Mouse (Mus musculus) neural tube, embryonic 11.5 days (tissue): Measurements from ENCODE around the gene Birc6. TPM values are rescaled to one million over a fixed set of nuclear protein-coding genes. Genes with fewer than 3 reads are reported as not detected.

ENCODE experiments used
- ATAC-seq: fragments of 200-750 bp; cut with Nextera tagmentation; 2 replicates; pipeline ENCODE4 v1.8.0; 2017; ENCODE audit warnings: moderate number of reproducible peaks, mild to moderate bottlenecking, moderate TSS enrichment, moderate library complexity; ENCODE audit not compliant: insufficient read depth, low FRiP score, low TSS enrichment
- DNase-seq: peaks from one replicate; pipeline ENCODE4 v3.0.0-alpha.2; 2015; ENCODE audit warnings: low spot score
- H3K27ac ChIP-seq: fragments of 300-500 bp; sonication (generic); 2 replicates; pipeline ENCODE4 v1.5.1; 2014; ENCODE audit warnings: low read depth, mild to moderate bottlenecking, low read length
- H3K27me3 ChIP-seq: fragments of 300-500 bp; sonication (generic); 2 replicates; pipeline ENCODE4 v1.6.1; 2014; ENCODE audit warnings: mild to moderate bottlenecking, low read length, mixed read lengths; ENCODE audit not compliant: control insufficient read depth, insufficient read depth
- H3K36me3 ChIP-seq: fragments of 300-500 bp; sonication (generic); 2 replicates; pipeline ENCODE4 v1.6.1; 2014; ENCODE audit warnings: mild to moderate bottlenecking, low read length, moderate library complexity, mixed read lengths; ENCODE audit not compliant: control insufficient read depth, insufficient read depth
- H3K4me1 ChIP-seq: fragments of 300-500 bp; sonication (generic); 2 replicates; pipeline ENCODE4 v1.6.1; 2014; ENCODE audit warnings: low read length, mixed read lengths; ENCODE audit not compliant: control insufficient read depth, insufficient read depth
- H3K4me2 ChIP-seq: fragments of 300-500 bp; sonication (generic); 2 replicates; pipeline ENCODE4 v1.6.1; 2014; ENCODE audit warnings: low read depth, mild to moderate bottlenecking, moderate library complexity
- H3K4me3 ChIP-seq: fragments of 300-500 bp; sonication (generic); 2 replicates; pipeline ENCODE4 v1.5.1; 2014; ENCODE audit warnings: low read depth, low read length
- H3K9ac ChIP-seq: fragments of 300-500 bp; sonication (generic); 2 replicates; pipeline ENCODE4 v1.6.1; 2014; ENCODE audit warnings: mild to moderate bottlenecking, low read length
- H3K9me3 ChIP-seq: fragments of 300-500 bp; sonication (generic); 2 replicates; pipeline ENCODE4 v1.6.1; 2016; ENCODE audit warnings: low read length; ENCODE audit not compliant: control insufficient read depth
- WGBS: fragments of 180-500 bp; shearing (Covaris S2); extraction: QIAGEN DNeasy Blood & Tissue Kit; methylation state at CpG from one replicate; pipeline ENCODE4 v1.1.7; 2014; 5-methylcytosine and 5-hydroxymethylcytosine counted together
- polyA plus RNA-seq: library from polyadenylated mRNA; unstranded; fragments of >200 nt; fragmentation: Nextera tagmentation; extraction: Ambion mirVana; gene quantifications from 2 replicates; pipeline ENCODE4 v1.2.1, GENCODE M21; 2014

Birc6 gene
- polyA plus RNA-seq, 1 experiment from 2014 or later: 79.5 TPM

DNA sequence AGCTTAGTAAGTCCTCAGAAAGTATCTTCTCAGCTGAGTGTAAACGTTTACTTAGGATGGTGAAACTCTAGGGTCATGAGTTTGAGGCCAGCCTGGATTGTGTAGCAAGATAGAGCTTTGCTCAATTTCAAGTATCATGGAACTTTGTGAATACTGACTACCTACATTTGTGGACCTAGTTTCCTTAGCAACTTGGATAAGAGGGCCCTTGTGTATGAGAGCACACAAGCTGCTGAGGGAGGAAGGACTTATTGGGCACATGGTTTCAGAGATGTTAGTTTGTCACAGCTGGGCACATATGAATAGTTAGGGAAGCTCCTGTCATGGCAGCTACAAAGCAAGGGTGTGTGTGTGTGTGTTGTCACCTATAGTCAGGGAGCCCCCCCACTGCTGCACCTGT lies 52.6 kb downstream of the Birc6 start:
- Histone ChIP-seq H3K9me3 (no peaks in the 10 kb centered on the region), H3K27me3 (no peaks in the 10 kb centered on the region), H3K4me1 (no peaks in the 10 kb centered on the region), H3K36me3 (no peaks in the 10 kb centered on the region), H3K9ac (no peak overlapping the region), H3K4me2 (no peak overlapping the region), H3K27ac (no peak overlapping the region), H3K4me3 (no peak overlapping the region)
- 86% methylated on average over 1 of the region's 1 CpGs for WGBS
- no peak for DNase-seq
- ATAC-seq: no peak

DNA sequence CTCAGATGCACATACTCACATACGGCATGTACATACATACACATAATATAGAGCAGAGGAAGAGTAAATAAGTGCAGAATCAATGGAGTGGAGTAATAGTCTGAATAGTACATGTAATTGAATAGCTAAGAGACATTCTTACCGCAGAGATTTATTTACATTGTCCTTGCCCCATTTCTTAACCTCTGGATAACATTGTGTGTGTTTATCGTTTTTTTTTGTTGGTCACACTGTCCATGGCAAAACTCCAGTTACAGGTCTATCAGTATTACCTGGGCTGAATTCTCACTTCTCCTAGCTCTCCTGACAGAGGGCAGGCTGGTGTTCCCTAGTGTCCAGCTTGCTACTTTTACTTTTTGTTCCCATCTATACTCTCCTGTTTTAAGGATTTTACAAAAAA lies 58.7 kb downstream of the Birc6 start:
- ATAC-seq: no peak
- no peak overlapping the region for H3K27ac ChIP-seq
- H3K36me3 ChIP-seq: no peaks in the 10 kb centered on the region

DNA sequence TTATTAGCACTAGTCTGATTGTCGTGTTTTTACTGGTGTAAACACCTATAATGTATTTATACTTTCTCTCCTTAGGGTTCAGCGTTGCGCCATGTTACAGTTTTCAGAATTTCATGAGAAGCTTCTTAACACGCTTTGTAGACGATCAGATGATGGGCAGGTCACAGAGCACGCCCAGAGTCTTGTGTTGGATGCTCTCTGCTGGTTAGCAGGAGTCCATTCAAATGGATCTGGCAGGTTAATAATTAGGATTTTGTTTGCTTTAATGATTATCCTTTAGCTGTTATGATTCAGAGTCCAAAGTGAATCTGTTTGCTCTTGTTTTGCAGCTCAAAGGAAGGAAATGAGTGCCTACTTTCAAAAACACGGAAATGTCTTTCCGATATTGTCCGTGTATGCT lies 70.8 kb downstream of the Birc6 start:
- H3K27ac ChIP-seq: no peak overlapping the region
- H3K36me3 ChIP-seq: peaks cover 4% of the 10 kb centered on the region; the same call in 1 of the 2 replicates
- H3K27me3 ChIP-seq: no peaks in the 10 kb centered on the region
- no peak for DNase-seq
- H3K9ac ChIP-seq: no peak overlapping the region
- H3K4me1 ChIP-seq: no peaks in the 10 kb centered on the region
- H3K9me3 ChIP-seq: no peaks in the 10 kb centered on the region
- 96% methylated on average over 9 of the region's 9 CpGs for WGBS
- no peak for ATAC-seq
- no peak overlapping the region for H3K4me2 ChIP-seq
- H3K4me3 ChIP-seq: no peak overlapping the region

More for the DNA sequence above, 58.7 kb downstream of the Birc6 start:
- H3K4me2 ChIP-seq: no peak overlapping the region
- no peak overlapping the region for H3K4me3 ChIP-seq
- no peaks in the 10 kb centered on the region for H3K9me3 ChIP-seq
- H3K27me3 ChIP-seq: no peaks in the 10 kb centered on the region
- H3K4me1 ChIP-seq: no peaks in the 10 kb centered on the region
- no peak overlapping the region for H3K9ac ChIP-seq
- 97% methylated on average over 3 of the region's 3 CpGs for WGBS
- DNase-seq: no peak

GRCm38 (mm10) chr17:74599396-74599795 lies 71.3 kb downstream of the Birc6 start:
- H3K36me3 ChIP-seq: peaks cover 2% of the 10 kb centered on the region; the same call in 1 of the 2 replicates
- DNase-seq (no peak), ATAC-seq (no peak)
- no peak overlapping the region for H3K4me2 ChIP-seq
- no peak overlapping the region for H3K9ac ChIP-seq
- no peak overlapping the region for H3K4me3 ChIP-seq
- no peaks in the 10 kb centered on the region for H3K9me3 ChIP-seq
- 94% methylated on average over 2 of the region's 2 CpGs for WGBS
- no peak overlapping the region for H3K27ac ChIP-seq
- H3K4me1 ChIP-seq: no peaks in the 10 kb centered on the region
- H3K27me3 ChIP-seq: no peaks in the 10 kb centered on the region

DNA sequence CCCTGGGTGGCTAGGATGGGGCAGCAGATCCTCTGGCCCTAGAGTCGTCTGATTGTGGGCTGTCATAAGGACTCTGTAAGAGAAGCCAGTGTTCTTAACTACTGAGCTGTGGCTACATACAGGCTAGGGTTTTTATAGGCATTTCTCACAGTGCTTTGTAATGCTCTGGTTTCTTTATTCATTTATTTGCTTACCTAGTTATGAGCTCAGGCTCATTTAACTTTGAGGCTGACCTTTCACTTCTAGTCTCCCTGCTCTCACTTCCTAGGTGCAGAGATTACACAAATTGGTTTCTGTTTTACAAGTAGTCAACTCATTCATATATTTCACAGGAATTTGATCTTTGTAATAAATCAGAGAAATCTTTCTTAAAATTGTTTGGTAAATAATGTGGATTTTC lies 73.1 kb downstream of the Birc6 start:
- no peak for ATAC-seq
- Histone ChIP-seq H3K36me3 (peaks cover 2% of the 10 kb centered on the region; the same call in 1 of the 2 replicates), H3K27ac (no peak overlapping the region), H3K27me3 (no peaks in the 10 kb centered on the region), H3K9me3 (no peaks in the 10 kb centered on the region), H3K4me2 (no peak overlapping the region), H3K9ac (no peak overlapping the region), H3K4me3 (no peak overlapping the region), H3K4me1 (no peaks in the 10 kb centered on the region)
- no peak for DNase-seq
- 86% methylated on average over 1 of the region's 1 CpGs for WGBS

GRCm38 (mm10) chr17:74630798-74631197 lies 102.7 kb downstream of the Birc6 start:
- no peak overlapping the region for H3K4me2 ChIP-seq
- no peaks in the 10 kb centered on the region for H3K27me3 ChIP-seq
- no peak for DNase-seq
- no peak for ATAC-seq
- H3K36me3 ChIP-seq: peaks cover 6% of the 10 kb centered on the region; the same call in 1 of the 2 replicates
- H3K9ac ChIP-seq: no peak overlapping the region
- H3K4me3 ChIP-seq: no peak overlapping the region
- H3K4me1 ChIP-seq: no peaks in the 10 kb centered on the region
- no peak overlapping the region for H3K27ac ChIP-seq
- no peaks in the 10 kb centered on the region for H3K9me3 ChIP-seq
- WGBS: 93% methylated on average over 3 of the region's 3 CpGs

GRCm38 (mm10) chr17:74642445-74642844 lies 114.3 kb downstream of the Birc6 start:
- Histone ChIP-seq H3K4me3 (no peak overlapping the region), H3K36me3 (peaks cover 8% of the 10 kb centered on the region; the same call in 1 of the 2 replicates)

DNA sequence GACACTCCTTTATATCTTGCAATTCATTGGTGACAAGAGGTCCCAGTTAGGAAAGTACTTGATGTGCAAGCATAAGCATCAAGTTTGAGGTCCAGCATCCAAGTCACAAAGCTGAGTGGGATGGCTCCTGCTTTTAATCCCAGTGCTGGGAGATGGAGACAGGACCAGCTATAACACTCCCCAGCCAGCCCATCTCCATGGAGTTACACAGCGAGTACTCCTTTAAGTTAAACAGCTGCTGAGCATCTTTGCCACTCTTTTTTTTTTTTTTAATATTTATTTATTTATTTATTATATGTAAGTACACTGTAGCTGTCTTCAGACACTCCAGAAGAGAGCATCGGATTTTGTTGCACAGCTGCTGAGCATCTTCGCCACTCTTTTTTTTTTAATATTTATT lies 130.3 kb downstream of the Birc6 start:
- Histone ChIP-seq H3K27ac (no peak overlapping the region), H3K36me3 (peaks cover 14% of the 10 kb centered on the region), H3K4me1 (no peaks in the 10 kb centered on the region), H3K27me3 (no peaks in the 10 kb centered on the region), H3K4me3 (no peak overlapping the region), H3K9me3 (no peaks in the 10 kb centered on the region), H3K4me2 (no peak overlapping the region), H3K9ac (no peak overlapping the region)
- 98% methylated on average over 3 of the region's 3 CpGs for whole genome bisulfite sequencing
- DNase-seq (no peak), ATAC-seq (no peak)

More at GRCm38 (mm10) chr17:74642445-74642844, 114.3 kb downstream of the Birc6 start:
- Histone ChIP-seq H3K9me3 (no peaks in the 10 kb centered on the region), H3K4me1 (no peaks in the 10 kb centered on the region), H3K4me2 (no peak overlapping the region), H3K27ac (no peak overlapping the region), H3K9ac (no peak overlapping the region), H3K27me3 (no peaks in the 10 kb centered on the region)
- no peak for ATAC-seq
- no peak for DNase-seq

- H3K27me3 ChIP-seq: no peaks in the 10 kb centered on the region
- no peak for ATAC-seq
- no peak for DNase-seq
- no peaks in the 10 kb centered on the region for H3K4me1 ChIP-seq
- no peak overlapping the region for H3K27ac ChIP-seq
- H3K36me3 ChIP-seq: peaks cover 10% of the 10 kb centered on the region
- no peak overlapping the region for H3K4me2 ChIP-seq
- WGBS: 100% methylated on average over 1 of the region's 1 CpGs
- H3K9me3 ChIP-seq: no peaks in the 10 kb centered on the region
- H3K4me3 ChIP-seq: no peak overlapping the region
- no peak overlapping the region for H3K9ac ChIP-seq
These were observed 139.9 kb downstream of the Birc6 start for GRCm38 (mm10) chr17:74668010-74668409.
